Mouse (Mus musculus) limb, embryonic 15.5 days (tissue): Measurements from ENCODE around the gene Mtmr4. TPM values are rescaled to one million over a fixed set of nuclear protein-coding genes. Genes with fewer than 3 reads are reported as not detected.

ENCODE experiments used
- ATAC-seq: fragments of 200-750 bp; cut with Nextera tagmentation; 2 replicates; pipeline ENCODE4 v1.8.0; 2017; ENCODE audit warnings: low read depth, moderate TSS enrichment; ENCODE audit not compliant: insufficient number of reproducible peaks, low FRiP score, low TSS enrichment
- H3K27ac ChIP-seq: fragments of 300-500 bp; sonication (generic); 2 replicates; pipeline ENCODE4 v1.5.1; 2015; ENCODE audit warnings: moderate library complexity, mild to moderate bottlenecking, inconsistent platforms
- H3K27me3 ChIP-seq: fragments of 300-500 bp; sonication (generic); 2 replicates; pipeline ENCODE4 v1.6.1; 2015; ENCODE audit warnings: inconsistent platforms
- H3K36me3 ChIP-seq: fragments of 300-500 bp; sonication (generic); 2 replicates; pipeline ENCODE4 v1.6.1; 2015; ENCODE audit warnings: inconsistent platforms
- H3K4me1 ChIP-seq: fragments of 300-500 bp; sonication (generic); 2 replicates; pipeline ENCODE4 v1.6.1; 2015; ENCODE audit warnings: inconsistent platforms
- H3K4me2 ChIP-seq: fragments of 300-500 bp; sonication (generic); 2 replicates; pipeline ENCODE4 v1.6.1; 2015; ENCODE audit warnings: mild to moderate bottlenecking, inconsistent platforms
- H3K4me3 ChIP-seq: fragments of 300-500 bp; sonication (generic); 2 replicates; pipeline ENCODE4 v1.5.1; 2015; ENCODE audit warnings: mild to moderate bottlenecking, inconsistent platforms
- H3K9ac ChIP-seq: fragments of 300-500 bp; sonication (generic); 2 replicates; pipeline ENCODE4 v1.6.1; 2015; ENCODE audit warnings: inconsistent platforms
- H3K9me3 ChIP-seq: fragments of 300-500 bp; sonication (generic); 2 replicates; pipeline ENCODE4 v1.6.1; 2016; ENCODE audit warnings: inconsistent platforms
- WGBS: fragments of 180-500 bp; shearing (Covaris S2); methylation state at CpG from one replicate; pipeline ENCODE4 v1.1.7; 2015; 5-methylcytosine and 5-hydroxymethylcytosine counted together
- polyA plus RNA-seq: library from polyadenylated mRNA; unstranded; fragments of >200 nt; fragmentation: Nextera tagmentation; extraction: Ambion mirVana; gene quantifications from 2 replicates; pipeline ENCODE4 v1.2.1, GENCODE M21; 2015

Mtmr4 gene
- polyA plus RNA-seq, 1 experiment from 2014 or later, result 27.9 TPM

DNA sequence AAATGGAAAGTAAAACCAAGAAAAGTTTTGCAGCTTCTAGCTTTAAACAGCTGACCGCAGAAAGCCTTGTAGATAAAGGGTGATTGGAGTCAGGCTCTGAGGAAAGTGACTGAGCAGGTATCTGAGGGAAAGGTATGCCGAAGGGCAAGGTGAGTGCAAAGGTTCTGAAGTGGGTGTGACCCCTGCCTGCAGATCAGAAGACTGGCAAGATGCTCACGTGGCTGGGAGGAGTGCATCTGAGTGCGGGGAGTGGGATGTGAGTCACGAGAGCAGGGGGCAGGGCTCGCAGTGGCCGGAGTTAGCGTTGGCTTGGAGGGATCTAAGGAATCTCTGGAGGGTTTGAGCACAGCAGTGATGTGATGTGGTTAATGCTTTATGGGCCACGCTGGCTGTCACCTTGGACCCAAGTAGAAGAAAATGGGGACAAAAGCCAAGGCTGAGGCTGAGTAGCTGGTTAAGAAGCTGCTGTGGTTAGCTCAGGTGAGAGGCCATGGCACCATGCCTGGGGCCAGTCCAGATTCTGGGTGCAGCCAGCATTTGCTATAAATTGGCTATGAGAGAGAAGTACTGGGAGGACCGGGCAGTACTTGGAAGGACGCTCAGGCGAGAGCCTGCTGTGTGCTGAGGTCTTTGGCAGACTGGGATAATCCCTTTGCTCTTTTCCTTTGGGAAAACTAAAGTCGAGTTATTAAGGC is 7.6 kb downstream of the Mtmr4 start:
- H3K27ac ChIP-seq, result no peak overlapping the region
- H3K36me3 ChIP-seq, result peaks cover 74% of the 10 kb centered on the region
- H3K9me3 ChIP-seq, result no peaks in the 10 kb centered on the region
- no peak overlapping the region for H3K4me3 ChIP-seq
- WGBS, result 86% methylated on average over 13 of the region's 13 CpGs
- no peak overlapping the region for H3K9ac ChIP-seq
- no peak for ATAC-seq
- no peaks in the 10 kb centered on the region for H3K27me3 ChIP-seq
- peaks cover 26% of the 10 kb centered on the region for H3K4me1 ChIP-seq
- H3K4me2 ChIP-seq, result no peak overlapping the region

DNA sequence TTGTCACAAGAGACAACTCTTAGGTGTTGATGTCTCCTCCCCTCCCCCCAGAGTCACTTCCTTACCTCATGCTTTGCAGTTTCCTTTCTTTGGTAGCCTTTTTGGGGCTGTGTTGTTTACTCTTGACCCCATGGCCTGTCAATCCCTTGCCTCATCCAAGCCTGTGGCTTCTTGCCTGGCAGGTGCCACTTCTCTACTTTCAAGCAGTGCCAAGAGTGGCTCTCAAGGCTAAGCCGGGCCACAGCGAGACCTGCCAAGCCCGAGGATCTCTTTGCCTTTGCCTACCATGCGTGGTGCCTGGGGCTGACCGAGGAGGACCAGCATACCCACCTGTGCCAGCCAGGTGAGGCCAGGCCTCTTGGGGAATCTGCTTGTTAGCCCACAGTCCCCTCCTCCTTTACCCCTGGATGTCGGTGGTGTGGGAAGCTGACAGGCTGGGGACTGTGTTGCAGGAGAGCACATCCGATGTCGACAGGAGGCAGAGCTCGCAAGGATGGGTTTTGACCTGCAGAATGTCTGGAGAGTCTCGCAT is 8.4 kb downstream of the Mtmr4 start:
- Histone ChIP-seq H3K9ac (no peak overlapping the region), H3K27ac (no peak overlapping the region), H3K4me2 (no peak overlapping the region), H3K4me3 (no peak overlapping the region), H3K27me3 (no peaks in the 10 kb centered on the region), H3K9me3 (no peaks in the 10 kb centered on the region), H3K4me1 (peaks cover 18% of the 10 kb centered on the region), H3K36me3 (peaks cover 81% of the 10 kb centered on the region)
- 94% methylated on average over 10 of the region's 10 CpGs for WGBS
- ATAC-seq, result no peak

DNA sequence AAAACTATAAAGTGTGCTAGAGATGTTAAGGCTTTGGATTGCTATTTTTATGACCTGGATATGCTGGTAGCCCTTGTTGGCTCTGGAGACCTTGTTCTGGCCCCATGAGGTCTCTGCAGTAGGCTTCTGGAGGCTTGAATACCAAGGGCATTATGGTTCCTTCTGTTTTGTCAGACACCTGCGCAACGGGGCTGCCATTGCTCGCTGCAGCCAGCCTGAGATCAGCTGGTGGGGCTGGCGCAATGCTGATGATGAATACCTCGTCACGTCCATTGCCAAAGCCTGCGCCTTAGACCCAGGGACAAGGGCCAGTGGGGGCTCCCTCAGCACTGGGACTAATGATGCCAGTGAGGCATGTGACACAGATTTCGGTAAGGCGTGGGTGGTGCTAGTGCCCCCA is 10.3 kb downstream of the Mtmr4 start:
- WGBS, result 93% methylated on average over 9 of the region's 9 CpGs
- Histone ChIP-seq H3K4me3 (no peak overlapping the region), H3K9me3 (no peaks in the 10 kb centered on the region), H3K4me2 (no peak overlapping the region), H3K27ac (no peak overlapping the region), H3K4me1 (peaks cover under 1% of the 10 kb centered on the region; the same call in 1 of the 2 replicates), H3K9ac (no peak overlapping the region), H3K36me3 (peaks cover 96% of the 10 kb centered on the region), H3K27me3 (no peaks in the 10 kb centered on the region)
- ATAC-seq, result no peak

DNA sequence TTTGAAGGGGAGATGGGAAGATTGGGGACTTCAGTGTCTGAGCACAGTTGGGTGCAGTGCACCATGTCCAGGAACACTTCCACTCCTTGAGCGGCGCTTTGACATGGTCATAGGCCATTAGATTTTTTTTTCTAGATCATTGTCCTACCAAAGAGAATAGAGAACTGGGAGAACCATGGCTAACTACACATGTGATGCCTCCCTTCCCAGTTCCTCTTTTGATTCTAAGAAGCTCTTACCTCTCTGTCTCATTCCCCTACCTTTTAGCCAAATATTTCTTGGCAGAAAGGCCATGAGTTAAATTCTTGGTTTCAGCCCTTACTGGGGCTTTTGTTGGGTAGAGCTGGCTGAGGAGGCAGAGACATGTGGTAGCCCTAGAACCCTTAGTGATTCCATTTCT is 11.6 kb downstream of the Mtmr4 start:
- H3K4me2 ChIP-seq, result no peak overlapping the region
- H3K9me3 ChIP-seq, result no peaks in the 10 kb centered on the region
- H3K27ac ChIP-seq, result no peak overlapping the region
- no peaks in the 10 kb centered on the region for H3K4me1 ChIP-seq
- H3K9ac ChIP-seq, result no peak overlapping the region
- H3K27me3 ChIP-seq, result no peaks in the 10 kb centered on the region
- WGBS, result 98% methylated on average over 2 of the region's 2 CpGs
- H3K36me3 ChIP-seq, result peaks cover 96% of the 10 kb centered on the region
- no peak for ATAC-seq
- no peak overlapping the region for H3K4me3 ChIP-seq

DNA sequence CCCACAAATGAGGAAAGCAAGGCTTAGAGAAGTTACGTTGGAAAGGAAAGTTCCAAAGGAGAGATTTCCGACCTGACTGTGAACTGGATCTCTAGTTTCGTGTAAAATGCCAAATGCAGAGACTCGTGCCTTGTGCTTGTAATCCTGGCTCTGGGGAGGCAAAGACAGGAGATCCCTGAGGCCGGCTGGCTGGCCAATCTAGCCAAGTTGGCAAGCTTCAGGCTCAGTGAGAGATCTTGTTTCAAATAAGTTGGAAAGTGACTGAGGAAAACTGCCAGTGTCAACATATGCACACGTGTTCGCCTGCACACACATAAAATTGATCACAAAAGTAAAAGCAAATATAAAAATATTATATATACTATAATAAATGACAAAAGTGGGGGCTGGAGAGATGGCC is 17.3 kb downstream of the Mtmr4 start:
- H3K4me2 ChIP-seq, result no peak overlapping the region
- peaks cover 95% of the 10 kb centered on the region for H3K36me3 ChIP-seq
- H3K27ac ChIP-seq, result no peak overlapping the region
- H3K27me3 ChIP-seq, result no peaks in the 10 kb centered on the region
- 64% methylated on average over 7 of the region's 7 CpGs for WGBS
- no peaks in the 10 kb centered on the region for H3K9me3 ChIP-seq
- no peak for ATAC-seq
- peaks cover 3% of the 10 kb centered on the region; the same call in 1 of the 2 replicates for H3K4me1 ChIP-seq
- H3K4me3 ChIP-seq, result no peak overlapping the region
- H3K9ac ChIP-seq, result no peak overlapping the region

DNA sequence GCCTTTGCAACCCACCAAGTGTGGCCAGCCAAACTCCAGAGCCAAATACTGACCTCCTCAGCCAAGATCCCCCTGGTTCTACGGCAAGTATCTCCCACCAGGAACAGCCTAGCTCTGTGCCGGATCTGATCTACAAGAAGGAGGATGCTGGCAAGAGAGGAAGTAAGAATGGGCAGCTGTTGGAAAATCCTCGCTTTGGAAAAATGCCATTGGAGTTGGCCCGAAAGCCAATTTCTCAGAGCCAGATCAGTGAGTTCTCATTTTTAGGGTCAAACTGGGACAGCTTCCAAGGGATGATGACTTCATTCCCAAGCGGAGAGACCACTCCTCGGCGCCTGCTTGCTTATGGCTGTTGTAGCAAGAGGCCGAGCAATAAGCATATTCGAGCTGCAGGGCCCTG is 19.6 kb downstream of the Mtmr4 start:
- Histone ChIP-seq H3K4me2 (no peak overlapping the region), H3K27ac (no peak overlapping the region), H3K9ac (no peak overlapping the region), H3K36me3 (peaks cover 94% of the 10 kb centered on the region), H3K4me1 (peaks cover 3% of the 10 kb centered on the region; the same call in 1 of the 2 replicates), H3K27me3 (no peaks in the 10 kb centered on the region), H3K9me3 (no peaks in the 10 kb centered on the region), H3K4me3 (no peak overlapping the region)
- WGBS, result 81% methylated on average over 9 of the region's 9 CpGs
- ATAC-seq, result no peak

DNA sequence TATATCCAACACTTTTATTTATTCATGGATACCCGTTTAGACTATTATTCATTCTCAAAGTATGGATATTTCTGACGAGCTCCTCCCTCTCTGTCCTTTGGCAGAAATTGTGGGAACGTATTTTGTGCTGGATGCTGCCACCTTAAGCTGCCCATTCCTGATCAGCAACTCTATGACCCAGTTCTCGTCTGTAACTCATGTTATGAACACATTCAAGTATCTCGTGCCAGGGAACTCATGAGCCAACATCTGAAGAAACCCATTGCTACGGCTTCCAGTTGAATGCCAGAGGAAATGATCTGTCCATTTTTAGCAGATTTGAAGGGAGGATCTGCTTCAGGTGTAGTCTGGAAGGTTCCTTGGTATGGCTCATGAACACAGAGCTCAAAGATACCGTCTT is 22.0 kb downstream of the Mtmr4 start:
- 88% methylated on average over 7 of the region's 7 CpGs for WGBS
- Histone ChIP-seq H3K36me3 (peaks cover 96% of the 10 kb centered on the region), H3K4me2 (no peak overlapping the region), H3K27me3 (no peaks in the 10 kb centered on the region), H3K4me1 (peaks cover under 1% of the 10 kb centered on the region; the same call in 1 of the 2 replicates), H3K9ac (no peak overlapping the region), H3K4me3 (no peak overlapping the region), H3K9me3 (no peaks in the 10 kb centered on the region), H3K27ac (no peak overlapping the region)
- ATAC-seq, result no peak

DNA sequence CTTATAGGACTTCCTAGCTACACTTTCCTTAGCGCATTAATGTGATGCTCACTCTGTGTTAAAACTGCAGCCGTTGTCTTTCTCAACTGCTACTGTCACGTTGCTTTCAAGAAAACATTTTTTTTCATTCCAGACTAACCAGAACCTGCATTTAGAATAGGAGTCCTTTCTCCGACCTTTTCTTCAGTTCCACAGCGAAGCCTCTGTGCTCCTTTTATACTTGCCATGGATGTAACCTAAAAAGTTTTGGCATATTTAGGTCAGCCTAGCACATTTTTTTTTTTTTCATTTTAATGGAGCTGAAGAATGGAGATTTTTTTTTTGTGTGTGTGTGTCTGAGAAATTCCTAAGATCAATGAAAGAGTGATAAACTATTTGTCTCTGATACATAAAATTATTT is 23.6 kb downstream of the Mtmr4 start:
- no peaks in the 10 kb centered on the region for H3K27me3 ChIP-seq
- no peak for ATAC-seq
- 94% methylated on average over 5 of the region's 5 CpGs for WGBS
- no peak overlapping the region for H3K9ac ChIP-seq
- no peaks in the 10 kb centered on the region for H3K9me3 ChIP-seq
- H3K36me3 ChIP-seq, result peaks cover 83% of the 10 kb centered on the region
- no peaks in the 10 kb centered on the region for H3K4me1 ChIP-seq
- no peak overlapping the region for H3K4me2 ChIP-seq
- no peak overlapping the region for H3K27ac ChIP-seq
- H3K4me3 ChIP-seq, result no peak overlapping the region

DNA sequence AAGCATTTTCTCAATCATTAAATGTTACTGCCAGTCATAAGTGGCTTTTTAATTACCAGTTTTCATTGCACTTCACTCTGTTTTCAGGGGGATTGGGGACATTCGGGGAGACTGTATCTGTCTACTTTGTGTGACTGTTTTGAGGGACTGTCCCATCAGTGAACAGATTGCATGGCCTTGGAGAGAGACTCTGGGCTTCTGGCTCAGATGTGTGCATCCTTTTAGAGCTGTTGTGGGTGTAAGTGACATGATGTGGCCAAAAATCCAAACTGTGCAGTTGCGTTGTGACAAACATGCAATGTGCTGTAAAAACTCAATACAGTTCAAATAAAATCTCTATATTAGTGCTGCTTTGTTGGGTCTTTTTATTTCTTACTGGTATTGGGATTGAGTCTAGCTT is 24.0 kb downstream of the Mtmr4 start:
- no peak for ATAC-seq
- Histone ChIP-seq H3K4me1 (no peaks in the 10 kb centered on the region), H3K4me2 (no peak overlapping the region), H3K36me3 (peaks cover 79% of the 10 kb centered on the region), H3K27me3 (no peaks in the 10 kb centered on the region), H3K9me3 (no peaks in the 10 kb centered on the region), H3K27ac (no peak overlapping the region), H3K9ac (no peak overlapping the region), H3K4me3 (no peak overlapping the region)
- whole genome bisulfite sequencing, result 93% methylated on average over 2 of the region's 2 CpGs

DNA sequence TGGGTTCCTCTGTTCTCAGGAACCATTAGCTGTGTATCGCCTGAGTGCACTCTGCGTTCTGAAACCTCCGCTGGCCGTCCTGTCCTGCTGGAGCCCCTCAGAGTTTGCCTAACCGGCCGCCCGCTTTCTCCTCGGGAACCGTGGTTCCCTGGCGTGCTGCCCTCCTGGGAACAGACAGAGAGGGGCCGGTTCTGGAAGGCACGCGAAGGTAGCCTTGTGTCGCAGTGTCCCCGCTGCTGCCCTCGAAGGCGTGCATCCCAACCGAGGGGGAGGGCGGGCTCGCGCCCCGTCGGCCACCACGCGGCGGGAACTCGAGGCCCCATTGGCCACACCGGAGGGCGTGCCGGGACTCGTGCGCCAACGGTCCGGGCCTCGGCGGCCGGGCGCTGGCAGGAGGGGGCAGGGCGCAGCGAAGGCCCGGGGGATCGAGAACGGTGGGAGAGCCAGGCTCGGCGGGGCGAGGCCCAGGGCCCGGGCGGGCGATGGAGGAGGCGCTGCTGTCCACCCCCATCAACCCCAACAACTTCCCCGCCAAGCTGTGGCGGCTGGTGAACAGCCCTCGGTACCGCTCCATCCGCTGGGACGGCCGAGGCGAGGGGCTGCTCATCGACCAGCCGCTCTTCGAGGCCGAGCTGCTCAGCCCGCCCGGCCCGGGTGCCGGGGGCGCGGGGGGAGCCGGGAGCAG is 25.0 kb downstream of the Mtmr4 start, which contains the start of gene Hsf5:
TSS of gene Hsf5 (plus strand) at position 375 of the 685 bp plus-strand sequence.
- 89% methylated on average over 60 of the region's 69 CpGs for WGBS
- no peak within 1 kb of the TSS for H3K4me3 ChIP-seq
- ATAC-seq, result no peak

DNA sequence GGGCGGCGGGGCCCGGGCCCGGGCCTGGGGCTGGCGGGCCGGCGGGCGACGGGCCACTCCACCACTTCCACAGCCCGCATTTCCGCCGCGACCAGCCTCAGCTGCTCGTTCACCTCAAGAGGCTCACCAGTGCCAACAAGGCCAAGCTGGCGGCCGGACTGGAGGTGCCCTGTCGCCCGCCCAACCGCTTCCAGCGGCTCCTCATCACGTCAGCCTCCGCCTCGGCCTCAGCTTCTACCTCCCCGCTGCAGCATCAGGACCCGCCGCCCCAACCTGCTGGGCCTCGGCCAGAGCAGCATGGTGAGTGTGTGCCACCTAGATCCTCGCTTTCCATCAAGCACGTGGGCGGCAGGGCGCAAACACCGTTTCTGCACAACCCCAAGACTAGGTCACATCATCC is 25.6 kb downstream of the Mtmr4 start:
- Histone ChIP-seq H3K9me3 (no peaks in the 10 kb centered on the region), H3K9ac (no peak overlapping the region), H3K4me3 (no peak overlapping the region), H3K27ac (no peak overlapping the region), H3K36me3 (peaks cover 63% of the 10 kb centered on the region), H3K4me1 (no peaks in the 10 kb centered on the region), H3K27me3 (no peaks in the 10 kb centered on the region), H3K4me2 (no peak overlapping the region)
- 93% methylated on average over 32 of the region's 32 CpGs for WGBS
- no peak for ATAC-seq

More for the DNA sequence above, 25.0 kb downstream of the Mtmr4 start, which contains the start of gene Hsf5:
- H3K36me3 ChIP-seq, result peaks cover 69% of the 10 kb centered on the region
- no peaks in the 10 kb centered on the region for H3K4me1 ChIP-seq
- H3K4me2 ChIP-seq, result no peak within 1 kb of the TSS
- no peaks in the 10 kb centered on the region for H3K9me3 ChIP-seq
- H3K27me3 ChIP-seq, result no peaks in the 10 kb centered on the region
- H3K9ac ChIP-seq, result no peak within 1 kb of the TSS
- H3K27ac ChIP-seq, result no peak within 1 kb of the TSS

DNA sequence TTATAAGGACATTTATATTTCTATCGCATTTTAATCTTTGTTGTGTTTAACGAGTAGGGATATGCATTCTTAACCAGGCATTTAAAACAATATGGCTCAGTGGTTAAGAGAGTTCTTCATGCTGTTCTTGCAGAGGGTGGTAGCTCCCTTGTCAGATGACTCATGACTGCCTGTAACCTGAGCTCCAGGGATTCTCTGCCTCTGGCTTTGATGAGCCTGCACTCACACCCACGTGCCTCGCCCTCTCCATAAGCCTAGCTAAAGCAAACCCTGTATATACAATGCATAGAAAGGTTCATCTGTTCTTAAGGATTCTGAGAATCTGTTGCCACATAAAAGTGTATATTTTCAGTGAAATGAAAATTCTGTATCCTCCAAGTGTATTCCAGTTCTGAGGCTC is 31.2 kb downstream of the Mtmr4 start:
- no peak for ATAC-seq
- 63% methylated on average over 4 of the region's 4 CpGs for WGBS

More for the DNA sequence above, 31.2 kb downstream of the Mtmr4 start:
- peaks cover 26% of the 10 kb centered on the region for H3K36me3 ChIP-seq
- no peak overlapping the region for H3K27ac ChIP-seq
- H3K4me2 ChIP-seq, result no peak overlapping the region
- H3K4me1 ChIP-seq, result no peaks in the 10 kb centered on the region
- H3K27me3 ChIP-seq, result no peaks in the 10 kb centered on the region
- H3K4me3 ChIP-seq, result no peak overlapping the region
- H3K9me3 ChIP-seq, result no peaks in the 10 kb centered on the region
- no peak overlapping the region for H3K9ac ChIP-seq
